Mouse (Mus musculus): ENCODE results near the gene Prex1. TPM values are rescaled to one million over a fixed set of nuclear protein-coding genes. Genes with fewer than 3 reads are reported as not detected.

Prex1 gene
- polyA plus RNA-seq, 1 experiment from 2014 or later: 10.4 TPM

DNA sequence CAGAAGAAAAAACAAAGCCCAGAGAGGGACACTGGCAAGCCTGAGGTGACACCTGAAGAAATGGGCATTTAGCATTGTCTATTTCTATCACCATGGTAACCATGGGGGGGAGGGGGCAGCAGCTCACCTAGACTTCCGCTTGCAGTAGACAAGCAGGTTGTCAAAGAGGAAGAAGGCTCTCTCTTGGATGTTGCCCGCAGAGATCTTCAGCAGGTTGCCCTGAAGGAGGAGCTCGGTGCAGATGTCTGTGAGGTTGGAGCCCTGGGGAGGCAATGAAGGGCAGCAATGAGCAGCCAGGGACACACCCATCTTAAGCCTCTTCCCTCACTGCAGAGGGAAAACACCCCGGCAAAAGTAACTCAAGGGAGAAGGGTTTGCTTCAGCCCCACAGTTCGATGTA is 95.9 kb downstream of the Prex1 start:
- Histone ChIP-seq H3K9ac (replicated peaks; ENCODE audit: low read depth, low read length) (no peak overlapping the region), H3K36me3 (ENCODE audit: control insufficient read depth, insufficient read depth, low read length) (no peaks in the 10 kb centered on the region), H3K4me2 (replicated peaks; ENCODE audit: low read depth, low read length) (no peak overlapping the region), H3K4me3 (ENCODE audit: low read depth, low read length) (no peak overlapping the region), H3K27ac (ENCODE audit: low read length) (no peak overlapping the region), H3K9me3 (ENCODE audit: control insufficient read depth, low read depth, low read length) (no peaks in the 10 kb centered on the region), H3K27me3 (ENCODE audit: control insufficient read depth, insufficient read depth, low read length) (no peaks in the 10 kb centered on the region), H3K4me1 (ENCODE audit: control insufficient read depth, insufficient read depth, low read length) (no peaks in the 10 kb centered on the region; the same call in 1 of the 2 replicates)
- 90% methylated on average over 5 of the region's 5 CpGs for WGBS
- ATAC-seq (ENCODE audit: insufficient number of reproducible peaks, insufficient read depth, low FRiP score, low read depth): no peak

DNA sequence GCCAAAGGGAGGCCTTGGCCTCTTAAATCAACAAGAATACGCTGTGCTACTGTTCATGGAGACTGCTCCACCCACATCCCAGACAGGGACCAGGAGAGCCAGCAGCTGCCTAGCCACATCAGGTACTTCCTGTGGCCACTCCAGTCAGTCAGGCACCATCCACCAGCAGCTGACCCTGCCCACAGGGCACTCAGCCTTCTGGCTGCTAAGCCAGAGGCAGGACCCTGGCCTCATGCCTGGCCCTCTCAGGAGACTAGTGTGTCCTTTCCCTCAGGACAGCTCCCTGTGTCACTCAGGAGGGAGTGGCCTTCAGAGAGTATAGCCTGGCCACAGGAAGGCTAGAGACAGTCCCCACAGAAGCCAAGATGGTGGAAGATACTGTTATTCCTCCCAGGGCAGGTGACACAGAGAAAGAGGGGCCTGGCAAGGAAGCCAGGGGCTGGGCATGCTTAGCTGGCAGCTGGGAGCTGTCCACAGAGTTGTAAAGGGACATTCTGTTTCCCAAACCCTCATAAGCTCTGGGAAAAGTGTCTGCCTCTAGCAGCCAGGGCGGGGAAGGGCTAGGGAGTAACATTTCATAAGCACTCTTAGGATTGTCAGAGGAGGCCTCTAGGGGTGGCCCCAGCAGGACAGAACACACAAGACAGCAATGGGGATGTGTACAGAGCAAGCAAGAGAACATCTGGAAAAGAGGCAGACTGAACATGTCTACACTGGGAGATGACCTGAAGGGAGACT is 98.1 kb downstream of the Prex1 start:
- Histone ChIP-seq H3K9ac (replicated peaks; ENCODE audit: low read depth, low read length) (no peak overlapping the region), H3K4me1 (ENCODE audit: control insufficient read depth, insufficient read depth, low read length) (no peaks in the 10 kb centered on the region; the same call in 1 of the 2 replicates), H3K27me3 (ENCODE audit: control insufficient read depth, insufficient read depth, low read length) (no peaks in the 10 kb centered on the region), H3K27ac (ENCODE audit: low read length) (no peak overlapping the region), H3K9me3 (ENCODE audit: control insufficient read depth, low read depth, low read length) (no peaks in the 10 kb centered on the region), H3K4me3 (ENCODE audit: low read depth, low read length) (no peak overlapping the region), H3K36me3 (ENCODE audit: control insufficient read depth, insufficient read depth, low read length) (no peaks in the 10 kb centered on the region), H3K4me2 (replicated peaks; ENCODE audit: low read depth, low read length) (no peak overlapping the region)
- WGBS: 63% methylated on average over 2 of the region's 2 CpGs
- ATAC-seq (ENCODE audit: insufficient number of reproducible peaks, insufficient read depth, low FRiP score, low read depth): no peak

DNA sequence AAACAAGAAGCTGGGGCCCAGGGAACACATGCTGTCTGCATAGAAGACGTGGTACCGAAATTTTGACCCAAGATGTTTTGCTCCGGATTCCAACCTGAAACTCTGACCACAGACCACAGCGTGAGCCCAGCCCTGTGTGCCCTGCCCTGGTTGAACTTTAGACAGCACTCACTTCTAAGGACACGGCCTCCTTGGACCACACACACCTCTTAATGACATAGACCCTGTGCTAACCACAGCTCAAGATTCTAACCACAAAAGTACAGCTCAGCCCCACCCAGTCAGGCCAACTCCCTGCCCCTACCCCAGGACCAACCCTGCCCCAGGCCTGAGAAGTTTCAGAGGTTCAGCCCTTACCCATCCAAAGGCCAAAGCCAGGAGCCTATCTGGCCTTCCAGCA is 103.4 kb downstream of the Prex1 start:
- no peak overlapping the region for H3K9ac ChIP-seq (replicated peaks; ENCODE audit: low read depth, low read length)
- H3K36me3 ChIP-seq (ENCODE audit: control insufficient read depth, insufficient read depth, low read length): no peaks in the 10 kb centered on the region
- ATAC-seq (ENCODE audit: insufficient number of reproducible peaks, insufficient read depth, low FRiP score, low read depth): no peak
- WGBS: 77% methylated on average over 5 of the region's 5 CpGs
- no peak overlapping the region for H3K4me3 ChIP-seq (ENCODE audit: low read depth, low read length)
- no peak overlapping the region for H3K4me2 ChIP-seq (replicated peaks; ENCODE audit: low read depth, low read length)
- H3K27ac ChIP-seq (ENCODE audit: low read length): no peak overlapping the region
- H3K9me3 ChIP-seq (ENCODE audit: control insufficient read depth, low read depth, low read length): no peaks in the 10 kb centered on the region
- H3K4me1 ChIP-seq (ENCODE audit: control insufficient read depth, insufficient read depth, low read length): peaks cover 6% of the 10 kb centered on the region; the same call in 1 of the 2 replicates
- H3K27me3 ChIP-seq (ENCODE audit: control insufficient read depth, insufficient read depth, low read length): no peaks in the 10 kb centered on the region

DNA sequence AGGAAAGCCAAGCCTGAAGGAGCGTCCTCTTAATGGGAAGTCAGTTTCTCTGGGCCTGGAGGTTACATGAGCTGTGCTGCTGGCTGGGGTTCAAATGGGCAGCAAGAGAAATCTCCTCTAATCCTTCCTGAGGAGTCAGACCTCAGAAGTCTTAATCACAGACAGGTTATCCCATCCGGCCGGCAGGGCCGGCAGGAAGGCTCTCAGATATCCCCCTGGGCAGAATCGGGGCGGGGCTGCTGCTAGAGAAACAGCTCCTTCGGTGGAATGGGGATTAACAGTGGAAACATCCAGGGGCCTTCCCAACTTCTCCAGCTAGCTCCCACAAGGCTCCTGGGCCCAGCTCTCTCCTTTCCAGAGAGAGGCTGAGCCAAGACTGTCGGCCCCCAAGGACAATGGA is 105.1 kb downstream of the Prex1 start:
- WGBS: 32% methylated on average over 8 of the region's 8 CpGs
- no peak for ATAC-seq (ENCODE audit: insufficient number of reproducible peaks, insufficient read depth, low FRiP score, low read depth)
- no peaks in the 10 kb centered on the region for H3K9me3 ChIP-seq (ENCODE audit: control insufficient read depth, low read depth, low read length)
- no peak overlapping the region for H3K27ac ChIP-seq (ENCODE audit: low read length)
- peaks cover 6% of the 10 kb centered on the region; the same call in 1 of the 2 replicates for H3K4me1 ChIP-seq (ENCODE audit: control insufficient read depth, insufficient read depth, low read length)
- H3K36me3 ChIP-seq (ENCODE audit: control insufficient read depth, insufficient read depth, low read length): no peaks in the 10 kb centered on the region
- H3K4me2 ChIP-seq (replicated peaks; ENCODE audit: low read depth, low read length): no peak overlapping the region
- no peak overlapping the region for H3K4me3 ChIP-seq (ENCODE audit: low read depth, low read length)
- H3K27me3 ChIP-seq (ENCODE audit: control insufficient read depth, insufficient read depth, low read length): no peaks in the 10 kb centered on the region
- no peak overlapping the region for H3K9ac ChIP-seq (replicated peaks; ENCODE audit: low read depth, low read length)

DNA sequence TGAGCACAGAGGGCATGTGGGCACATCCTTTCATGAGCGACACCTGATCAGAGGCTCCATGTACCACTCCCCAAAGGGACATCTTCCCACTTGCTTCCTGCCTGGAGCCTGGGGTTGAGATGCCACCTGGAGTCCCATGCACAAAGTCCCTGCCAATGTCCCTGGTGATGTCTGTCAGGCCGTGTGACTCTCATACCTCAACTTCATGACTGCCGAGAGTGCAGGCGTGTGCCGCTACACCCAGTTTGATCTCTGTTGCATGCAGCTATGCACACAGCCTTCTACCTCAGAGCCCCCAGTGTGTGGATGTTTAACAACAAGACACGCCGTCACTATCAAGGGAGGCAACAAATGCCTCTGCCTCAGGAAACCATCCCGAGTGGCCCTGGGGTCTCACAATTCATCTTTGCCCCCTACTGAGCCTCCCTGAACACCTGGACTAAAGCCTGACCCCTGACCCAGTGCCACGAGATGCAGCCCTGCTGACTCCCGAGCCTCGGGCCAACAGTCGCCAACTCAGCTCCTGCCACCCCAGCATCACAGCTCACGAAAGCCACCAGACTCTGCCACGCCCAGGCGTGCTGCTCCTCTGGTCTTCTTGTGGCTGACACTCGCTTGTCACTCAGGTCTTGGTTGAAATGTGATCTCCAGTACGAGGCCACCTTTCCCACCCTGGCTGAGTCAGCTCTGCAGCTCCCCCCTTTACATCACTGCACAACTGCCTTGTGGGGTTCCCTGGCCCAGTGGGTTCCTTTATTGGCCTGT is 107.0 kb downstream of the Prex1 start:
- Histone ChIP-seq H3K4me1 (ENCODE audit: control insufficient read depth, insufficient read depth, low read length) (peaks cover 6% of the 10 kb centered on the region; the same call in 1 of the 2 replicates), H3K27ac (ENCODE audit: low read length) (no peak overlapping the region), H3K36me3 (ENCODE audit: control insufficient read depth, insufficient read depth, low read length) (no peaks in the 10 kb centered on the region), H3K9ac (replicated peaks; ENCODE audit: low read depth, low read length) (no peak overlapping the region), H3K27me3 (ENCODE audit: control insufficient read depth, insufficient read depth, low read length) (no peaks in the 10 kb centered on the region), H3K4me3 (ENCODE audit: low read depth, low read length) (no peak overlapping the region), H3K4me2 (replicated peaks; ENCODE audit: low read depth, low read length) (no peak overlapping the region), H3K9me3 (ENCODE audit: control insufficient read depth, low read depth, low read length) (no peaks in the 10 kb centered on the region)
- WGBS: 80% methylated on average over 17 of the region's 17 CpGs
- no peak for ATAC-seq (ENCODE audit: insufficient number of reproducible peaks, insufficient read depth, low FRiP score, low read depth)

DNA sequence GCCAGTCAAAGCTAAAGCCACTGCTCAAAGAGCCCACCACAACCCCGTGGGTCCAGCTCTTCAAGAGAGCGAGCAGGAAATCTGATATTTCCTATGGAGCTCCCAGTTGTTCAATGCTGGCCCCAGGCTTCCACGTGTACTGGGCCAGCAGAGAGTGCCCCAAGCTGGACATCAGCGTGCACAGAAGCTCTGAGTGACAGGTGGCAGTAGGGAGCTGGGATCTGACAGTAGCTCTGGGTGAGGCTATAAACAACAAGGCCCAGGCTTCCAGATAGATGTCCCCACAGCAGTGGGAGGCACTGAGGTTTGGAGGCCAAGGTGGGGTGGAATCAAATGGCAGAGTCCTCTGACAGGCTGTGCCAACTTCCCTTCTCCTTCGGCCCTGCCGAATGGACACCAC is 107.6 kb downstream of the Prex1 start:
- Histone ChIP-seq H3K4me2 (replicated peaks; ENCODE audit: low read depth, low read length) (no peak overlapping the region), H3K9ac (replicated peaks; ENCODE audit: low read depth, low read length) (no peak overlapping the region), H3K27me3 (ENCODE audit: control insufficient read depth, insufficient read depth, low read length) (no peaks in the 10 kb centered on the region), H3K36me3 (ENCODE audit: control insufficient read depth, insufficient read depth, low read length) (no peaks in the 10 kb centered on the region), H3K4me1 (ENCODE audit: control insufficient read depth, insufficient read depth, low read length) (peaks cover 6% of the 10 kb centered on the region; the same call in 1 of the 2 replicates), H3K27ac (ENCODE audit: low read length) (no peak overlapping the region), H3K4me3 (ENCODE audit: low read depth, low read length) (no peak overlapping the region), H3K9me3 (ENCODE audit: control insufficient read depth, low read depth, low read length) (no peaks in the 10 kb centered on the region)
- ATAC-seq (ENCODE audit: insufficient number of reproducible peaks, insufficient read depth, low FRiP score, low read depth): no peak
- 68% methylated on average over 6 of the region's 6 CpGs for WGBS

DNA sequence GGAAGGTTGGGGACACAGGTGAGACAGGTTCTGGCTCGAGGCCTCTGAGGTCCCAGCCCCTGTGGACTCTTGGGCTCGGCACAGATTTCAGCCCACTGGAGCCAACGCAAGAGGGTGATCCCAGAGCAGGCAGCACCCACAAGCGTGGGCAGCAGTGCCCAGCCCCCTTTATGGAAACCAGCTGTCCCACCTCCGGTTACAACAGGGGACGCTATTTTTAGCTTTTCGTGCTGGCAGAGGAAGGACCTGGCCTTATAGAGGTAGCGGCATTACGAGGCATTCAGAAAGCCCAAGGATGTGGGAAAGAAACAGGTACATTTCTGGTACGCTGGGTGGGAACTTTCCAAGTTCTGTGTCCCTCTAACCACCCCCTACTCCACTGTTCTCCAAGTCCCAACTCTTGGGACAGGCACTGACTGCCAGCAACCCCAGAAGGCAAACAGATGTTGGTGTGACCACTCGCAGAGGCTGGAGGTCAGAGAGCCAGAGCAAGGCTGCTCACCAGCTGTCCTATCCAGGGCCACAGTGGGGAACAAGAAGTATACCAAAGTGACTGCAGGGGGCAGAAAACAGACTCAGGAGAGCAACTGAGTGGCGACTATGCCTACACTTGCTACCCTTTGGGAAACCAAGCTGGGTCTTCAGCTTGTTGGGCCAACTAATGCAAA is 108.3 kb downstream of the Prex1 start:
- WGBS: 61% methylated on average over 12 of the region's 12 CpGs
- no peak for ATAC-seq (ENCODE audit: insufficient number of reproducible peaks, insufficient read depth, low FRiP score, low read depth)
- Histone ChIP-seq H3K9ac (replicated peaks; ENCODE audit: low read depth, low read length) (no peak overlapping the region), H3K9me3 (ENCODE audit: control insufficient read depth, low read depth, low read length) (no peaks in the 10 kb centered on the region), H3K27me3 (ENCODE audit: control insufficient read depth, insufficient read depth, low read length) (no peaks in the 10 kb centered on the region), H3K4me3 (ENCODE audit: low read depth, low read length) (no peak overlapping the region), H3K4me1 (ENCODE audit: control insufficient read depth, insufficient read depth, low read length) (peaks cover 6% of the 10 kb centered on the region; the same call in 1 of the 2 replicates), H3K4me2 (replicated peaks; ENCODE audit: low read depth, low read length) (no peak overlapping the region), H3K27ac (ENCODE audit: low read length) (no peak overlapping the region), H3K36me3 (ENCODE audit: control insufficient read depth, insufficient read depth, low read length) (no peaks in the 10 kb centered on the region)

DNA sequence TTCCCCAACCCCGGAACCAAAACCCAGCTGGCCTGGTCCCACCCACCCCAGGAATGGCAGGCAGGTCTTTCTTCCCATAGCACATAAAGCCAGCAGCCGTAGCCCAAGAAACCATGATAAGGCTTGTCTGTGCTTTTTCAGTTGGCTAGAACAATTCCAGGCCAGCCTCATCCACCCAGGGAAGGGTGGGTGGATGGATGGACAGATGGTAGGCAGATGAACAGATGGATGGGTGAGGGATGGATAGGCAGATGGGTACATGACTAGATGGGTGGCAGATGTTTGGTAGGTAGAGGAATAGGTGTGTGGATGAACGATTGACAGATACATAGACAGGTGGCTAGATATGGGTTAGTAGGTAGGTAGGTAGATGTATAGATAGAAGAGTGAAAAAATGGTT is 110.7 kb downstream of the Prex1 start:
- ATAC-seq (ENCODE audit: insufficient number of reproducible peaks, insufficient read depth, low FRiP score, low read depth): no peak
- Histone ChIP-seq H3K4me1 (ENCODE audit: control insufficient read depth, insufficient read depth, low read length) (no peaks in the 10 kb centered on the region), H3K27me3 (ENCODE audit: control insufficient read depth, insufficient read depth, low read length) (no peaks in the 10 kb centered on the region), H3K36me3 (ENCODE audit: control insufficient read depth, insufficient read depth, low read length) (no peaks in the 10 kb centered on the region), H3K4me3 (ENCODE audit: low read depth, low read length) (no peak overlapping the region), H3K9me3 (ENCODE audit: control insufficient read depth, low read depth, low read length) (no peaks in the 10 kb centered on the region), H3K9ac (replicated peaks; ENCODE audit: low read depth, low read length) (no peak overlapping the region), H3K4me2 (replicated peaks; ENCODE audit: low read depth, low read length) (no peak overlapping the region), H3K27ac (ENCODE audit: low read length) (no peak overlapping the region)
- WGBS: 93% methylated on average over 3 of the region's 3 CpGs
